Mouse (Mus musculus) CD8-positive naive resting alpha-beta T cell, adult 2 months (primary cell): ENCODE results near the gene Kars.

Experiments
- DNase-seq, 2 experiments: peaks; one replicate each; pipeline ENCODE4 v3.0.0; 2022; ENCODE audit warnings: low read depth in 2 of 2, low spot score in 2 of 2

The Kars gene

DNA sequence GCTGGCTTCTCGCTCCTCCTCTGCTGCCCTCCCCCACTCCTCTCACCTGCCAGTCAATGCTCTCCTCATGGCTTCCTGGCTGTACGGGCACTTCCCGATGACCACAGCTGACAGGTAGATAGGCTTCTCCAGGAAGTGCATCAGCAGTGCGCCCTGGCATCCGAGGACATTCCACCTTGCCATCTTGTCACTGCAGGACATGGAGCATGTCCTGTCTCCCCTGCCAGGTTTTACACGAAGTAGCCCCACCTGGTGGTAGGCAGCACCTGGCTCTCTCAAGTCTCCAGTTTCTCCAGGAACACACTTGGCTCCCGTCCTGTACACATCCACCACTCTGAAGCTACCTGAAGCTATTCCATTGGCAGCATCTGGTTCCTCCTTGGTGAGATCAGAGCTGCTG is 29.0 kb downstream of the Kars start:
- DNase-seq, result no peak

DNA sequence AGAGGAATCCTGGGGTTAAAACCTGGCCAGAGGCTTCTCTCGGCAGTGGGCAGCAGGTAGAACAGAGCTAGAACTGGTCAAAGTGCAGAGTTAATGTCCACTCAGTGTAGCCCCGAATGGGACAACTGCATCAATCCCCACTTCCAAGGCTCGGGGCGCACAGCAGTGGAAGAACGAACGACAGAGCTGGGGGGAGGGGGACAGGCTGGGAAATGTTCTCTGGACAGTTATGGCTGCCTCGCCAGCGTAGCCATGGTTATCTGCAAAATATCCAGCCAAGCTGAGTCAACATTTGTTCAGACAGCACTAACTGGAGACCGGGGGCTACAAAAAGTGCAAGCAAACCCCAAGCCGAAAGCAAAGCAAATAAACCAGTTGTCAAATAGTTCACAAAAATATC is 33.0 kb downstream of the Kars start:
- DNase-seq, result no peak

GRCm38 (mm10) chr8:111976326-111976725 is 34.8 kb downstream of the Kars start:
- DNase-seq, result no peak

DNA sequence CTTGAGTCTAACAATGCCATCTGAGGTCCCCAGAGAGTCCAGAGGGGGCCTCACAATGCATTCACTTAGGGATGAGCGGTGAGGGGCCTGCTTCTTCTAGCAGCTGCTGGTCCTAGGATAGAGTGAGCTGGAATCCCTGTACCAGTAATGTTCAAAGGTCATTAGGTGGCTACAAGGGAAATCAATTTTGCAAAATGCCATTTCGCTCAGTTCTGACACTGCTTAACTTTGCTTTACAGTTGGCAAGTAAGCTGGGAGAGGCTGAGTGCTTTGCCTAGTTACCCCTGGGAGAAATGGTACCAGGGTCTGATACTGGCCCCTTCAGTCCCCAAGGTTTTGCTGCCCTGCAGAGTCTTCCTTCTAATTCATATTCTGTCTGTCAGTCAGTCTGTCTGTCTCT is 35.4 kb downstream of the Kars start:
- DNase-seq, result no peak

GRCm38 (mm10) chr8:111974138-111974537 is 37.0 kb downstream of the Kars start:
- DNase-seq, result no peak

DNA sequence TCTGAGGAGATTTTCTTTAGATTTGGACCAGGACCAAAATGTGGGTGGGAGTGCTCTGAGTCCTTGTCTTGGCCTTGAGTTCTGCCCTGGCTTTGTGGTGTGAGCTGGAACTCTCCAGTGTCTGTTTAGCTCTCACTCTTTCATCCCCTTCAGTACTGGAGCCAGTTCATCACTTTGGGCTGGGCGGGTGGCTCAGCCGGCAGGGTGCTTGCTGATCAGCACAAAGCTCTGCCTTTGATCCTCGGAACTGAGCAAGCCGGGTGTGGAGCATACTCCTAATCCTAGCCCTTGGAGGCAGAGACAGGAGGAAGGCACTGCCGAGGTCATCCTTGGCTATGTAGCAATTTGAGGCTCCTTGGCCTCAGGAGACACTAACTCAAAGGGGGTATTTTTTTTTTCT is 42.1 kb downstream of the Kars start:
- DNase-seq, result no peak

- no peak for DNase-seq
These were observed 42.6 kb downstream of the Kars start for GRCm38 (mm10) chr8:111968541-111968940.

GRCm38 (mm10) chr8:111967246-111967870 is 43.8 kb downstream of the Kars start:
- DNase-seq, result no peak

GRCm38 (mm10) chr8:111964849-111965561 is 46.1 kb downstream of the Kars start:
- no peak for DNase-seq

- no peak for DNase-seq
These were observed 46.8 kb downstream of the Kars start for GRCm38 (mm10) chr8:111964351-111964750.

DNA sequence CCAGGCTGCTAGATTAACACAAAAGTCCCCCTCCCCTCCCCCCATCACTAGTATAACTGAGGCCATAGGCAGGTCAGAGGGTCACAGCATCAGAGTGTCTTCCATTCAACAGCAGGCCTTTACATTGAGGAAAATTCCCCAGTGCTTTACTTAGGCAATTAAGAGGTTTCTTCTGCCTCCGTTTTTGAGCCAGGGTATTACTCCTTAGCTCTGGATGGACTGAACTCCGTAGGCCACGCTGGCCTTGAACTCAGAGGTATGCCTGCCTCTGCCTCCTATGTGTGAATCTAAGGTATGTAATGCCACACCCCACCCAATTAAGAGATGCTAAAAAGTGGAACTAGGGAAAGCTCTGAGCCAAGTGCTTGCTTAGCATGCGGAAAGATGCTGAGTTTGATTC is 47.6 kb downstream of the Kars start:
- DNase-seq, result no peak

- DNase-seq, result no peak
These were observed 48.0 kb downstream of the Kars start for GRCm38 (mm10) chr8:111963091-111963490.

GRCm38 (mm10) chr8:111962589-111962988 is 48.5 kb downstream of the Kars start:
- DNase-seq, result no peak

- DNase-seq, result no peak
These were observed 49.8 kb downstream of the Kars start for GRCm38 (mm10) chr8:111961330-111961729.

DNA sequence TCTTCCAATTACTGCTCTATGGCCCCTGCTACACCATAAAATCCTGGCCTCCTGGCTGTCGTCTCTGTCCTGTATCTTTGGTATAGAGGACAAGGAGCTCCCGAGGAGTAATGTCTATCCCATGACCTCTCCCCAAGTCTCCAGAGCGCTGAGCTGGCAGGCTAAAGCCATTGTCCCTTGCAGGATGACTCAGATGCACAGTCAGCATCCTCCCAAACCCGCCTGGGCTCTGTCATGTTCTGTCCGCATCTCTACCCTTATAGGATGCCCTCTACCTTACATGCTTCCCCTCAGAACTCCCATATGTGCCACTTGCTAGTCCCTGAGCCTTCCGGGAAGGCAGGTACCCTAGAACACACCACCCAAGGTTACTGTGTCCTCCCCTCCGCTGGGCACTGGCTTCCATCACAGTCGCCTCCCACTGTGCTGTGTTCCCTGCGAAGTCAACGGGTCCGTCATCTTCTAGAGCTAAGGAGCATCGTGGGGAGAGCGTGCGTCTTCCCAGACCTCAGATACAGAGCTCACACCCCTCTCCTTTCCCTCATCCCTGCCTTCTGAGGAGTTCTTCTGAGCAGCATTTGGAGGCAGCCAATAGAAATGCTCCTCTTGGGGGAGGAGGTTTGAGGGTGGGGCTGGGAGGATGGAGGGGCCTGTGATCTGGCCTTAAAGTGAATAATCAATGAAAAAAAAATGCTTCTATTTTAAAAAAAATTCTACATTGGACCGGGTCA is 50.4 kb downstream of the Kars start:
- DNase-seq, result no peak

- no peak for DNase-seq
These were observed 53.9 kb downstream of the Kars start for GRCm38 (mm10) chr8:111957231-111957630.

- DNase-seq, result no peak
These were observed 55.2 kb downstream of the Kars start for GRCm38 (mm10) chr8:111955879-111956278.

GRCm38 (mm10) chr8:111954844-111955594 is 56.1 kb downstream of the Kars start:
- no peak for DNase-seq

DNA sequence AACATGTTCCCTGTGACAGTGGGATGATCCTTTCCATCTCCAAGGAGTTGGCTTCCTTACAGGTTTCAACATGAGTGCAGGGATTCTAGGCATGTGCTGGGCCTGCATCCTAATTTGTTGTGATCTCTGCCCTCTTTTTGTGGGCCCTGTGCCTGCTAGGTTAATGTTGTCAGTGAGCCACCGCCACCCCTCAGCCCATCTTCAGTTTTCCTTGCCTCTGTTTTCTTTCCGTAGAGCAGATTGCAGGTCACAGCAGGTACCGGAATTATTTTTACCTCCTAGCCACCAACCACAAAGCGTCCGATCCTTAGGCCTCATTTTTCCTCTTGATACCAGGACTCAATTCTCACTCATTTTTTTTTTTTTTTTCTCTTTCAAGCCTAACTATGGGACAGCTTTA is 59.2 kb downstream of the Kars start:
- no peak for DNase-seq

GRCm38 (mm10) chr8:111951317-111951716 is 59.8 kb downstream of the Kars start:
- no peak for DNase-seq

DNA sequence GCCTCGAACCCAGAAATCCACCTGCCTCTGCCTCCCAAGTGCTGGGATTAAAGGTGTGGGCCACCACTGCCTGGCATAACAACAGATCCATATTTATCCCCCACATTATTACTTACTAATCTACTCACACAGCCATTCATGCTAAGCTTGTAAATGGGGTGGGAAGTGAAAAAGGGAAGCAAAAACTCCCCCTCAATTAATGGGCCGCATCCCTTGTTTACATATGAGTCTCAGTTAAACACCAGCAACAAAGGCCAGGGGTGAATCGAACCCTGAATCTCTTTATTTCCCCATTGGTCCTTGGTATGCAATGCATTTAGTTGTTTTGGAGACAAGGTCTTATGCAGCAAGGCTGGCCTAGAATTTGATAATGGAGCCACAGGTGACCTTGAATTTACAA is 60.3 kb downstream of the Kars start:
- no peak for DNase-seq

DNA sequence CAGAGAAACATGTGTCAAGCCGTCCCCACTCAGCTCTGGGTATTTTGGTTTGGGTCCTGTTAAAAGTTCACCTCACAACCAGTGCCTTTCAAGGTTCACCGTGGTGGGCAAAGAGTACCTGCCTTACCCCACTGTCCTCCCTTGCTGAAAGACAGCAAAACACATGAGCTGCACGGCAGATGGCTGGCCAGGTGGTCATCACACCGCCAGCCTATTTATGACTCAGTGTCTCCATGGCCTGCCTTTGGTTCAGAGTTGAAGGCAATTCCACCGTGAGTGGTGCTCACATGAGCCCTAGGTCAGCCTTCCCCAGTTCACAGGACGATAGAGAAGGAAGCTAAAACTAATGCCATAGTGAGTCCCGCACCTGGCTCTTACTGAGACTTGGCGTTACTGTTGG is 63.2 kb downstream of the Kars start:
- DNase-seq, result no peak
